Mouse (Mus musculus) embryonic fibroblast, embryonic 13.5 days (primary cell): ENCODE measurements around the gene Arid5b.

Experiments
- CTCF ChIP-seq: IDR thresholded peaks from 2 replicates; pipeline ENCODE4 v1.5.1; 2011; ENCODE audit warnings: mild to moderate bottlenecking, control low read depth, low read length, moderate library complexity, borderline replicate concordance; ENCODE audit not compliant: insufficient read depth
- POLR2A ChIP-seq: IDR thresholded peaks from 2 replicates; pipeline ENCODE4 v1.6.1; 2011; ENCODE audit warnings: low read depth, mild to moderate bottlenecking, control low read depth, low read length, moderate library complexity

GRCm38 (mm10) chr10:68172906-68173305, 105.6 kb downstream of the Arid5b start:
- no peak for TF ChIP-seq POLR2A
- no peak for TF ChIP-seq CTCF
